Comparison of ENCODE assay signal across 18 mouse cellular contexts in the genomic region with DNA sequence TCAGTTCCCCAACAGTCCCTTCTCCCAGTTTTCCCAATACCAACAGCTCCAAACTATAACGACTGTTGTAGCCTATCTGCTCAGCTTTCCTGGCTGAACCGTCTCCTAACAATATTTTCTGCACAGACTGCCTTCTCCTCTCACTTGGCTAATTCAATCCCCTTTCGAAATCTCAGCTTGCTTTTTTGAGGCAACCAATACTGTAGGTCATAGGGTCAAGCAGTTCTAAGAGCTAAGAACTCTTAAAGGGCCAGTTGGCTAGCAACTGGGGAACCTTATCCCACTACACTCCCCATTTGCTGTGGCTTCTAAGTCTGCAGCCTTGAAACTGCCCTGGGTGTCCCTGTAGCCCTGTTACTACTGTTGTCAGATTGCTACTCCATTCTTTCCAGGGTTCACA. TPM values are rescaled to one million over a fixed set of nuclear protein-coding genes. Genes with fewer than 3 reads are reported as not detected.
"Had no signal": no experiment of that assay in that cellular context is flagged by ENCODE, and none has a peak within 500 bp of the region (broad histone marks: within the 10 kb centered on the region; RNA-seq: fewer than 3 reads in every experiment).

No protein-coding gene starts in this region.

- ATAC-seq: intestine, embryonic 15.5 days; midbrain, embryonic 15.5 days had no signal

- H3K27me3 ChIP-seq: intestine, embryonic 15.5 days; limb, embryonic 15.5 days; megakaryocyte, embryonic 14.5 days; midbrain, embryonic 15.5 days; neural tube, embryonic 12.5 days; stomach, embryonic 15.5 days had no signal

- H3K4me1 ChIP-seq: intestine, embryonic 15.5 days; limb, embryonic 15.5 days; midbrain, embryonic 15.5 days; neural tube, embryonic 12.5 days; stomach, embryonic 15.5 days had no signal

- H3K27ac ChIP-seq: intestine, embryonic 15.5 days; limb, embryonic 15.5 days; macrophage; midbrain, embryonic 15.5 days; neural tube, embryonic 12.5 days; stomach, embryonic 15.5 days had no signal

- H3K9me3 ChIP-seq: intestine, embryonic 15.5 days; limb, embryonic 15.5 days; megakaryocyte, embryonic 14.5 days; midbrain, embryonic 15.5 days; neural tube, embryonic 12.5 days; stomach, embryonic 15.5 days had no signal

- DNase-seq: kidney, adult 18-20 months; kidney, postnatal 14 days; layer of hippocampus, adult 9-11 months; layer of hippocampus, postnatal 36 days; thymus, adult 2 months; thymus, postnatal 25 days had no signal

- H3K9ac ChIP-seq: intestine, embryonic 15.5 days; limb, embryonic 15.5 days; midbrain, embryonic 15.5 days; neural tube, embryonic 12.5 days; stomach, embryonic 15.5 days had no signal

- H3K4me2 ChIP-seq: intestine, embryonic 15.5 days; limb, embryonic 15.5 days; midbrain, embryonic 11.5 days; midbrain, embryonic 15.5 days; neural tube, embryonic 12.5 days; stomach, embryonic 15.5 days had no signal

- H3K4me3 ChIP-seq: intestine, embryonic 15.5 days; limb, embryonic 15.5 days; midbrain, embryonic 15.5 days; neural tube, embryonic 12.5 days; stomach, embryonic 15.5 days had no signal

RNA-seq across cellular contexts. Expression of a gene that starts 52.2 kb away (rescaled TPM):
- total RNA-seq: monocyte, adult 5-6 weeks; neutrophil, adult 5-6 weeks had no signal
- polyA plus RNA-seq: kidney, embryonic 14.5 days; macrophage; spleen, adult 2 months had no signal
